In genomic region chr4:156228393-156229024, GRCm38 (mm10) we compare ENCODE assay signal across 8 mouse cellular contexts. TPM values are rescaled to one million over a fixed set of nuclear protein-coding genes. Genes with fewer than 3 reads are reported as not detected.
A peak's percentile ranks its signal among the peaks of the same experiment; 100 is the strongest.
DNase-seq lines count a peak whose midpoint lies in the region; ATAC-seq and TF ChIP-seq lines count a peak whose summit lies in the region.

No protein-coding gene starts in this region.

- H3K4me3 ChIP-seq in kidney, adult 2 months (ENCODE audit: insufficient read depth, low read depth, low read length) = no peak overlapping the region; the same call in 1 of the 2 replicates
- no peak overlapping the region for H3K4me3 ChIP-seq in hindbrain, embryonic 15.5 days
- H3K4me3 ChIP-seq in lung, embryonic 15.5 days = peak overlapping the region; percentile 9

- no peak overlapping the region for H3K27ac ChIP-seq in kidney, adult 2 months (ENCODE audit: insufficient read depth, low read depth, low read length)
- H3K27ac ChIP-seq in hindbrain, embryonic 15.5 days (replicated peaks) = no peak overlapping the region
- peak overlapping the region; percentile 48; the same call in 1 of the 2 replicates for H3K27ac ChIP-seq in lung, embryonic 15.5 days

- WGBS in kidney, adult 2 months = 34% methylated on average over 12 of the region's 12 CpGs
- WGBS in hindbrain, embryonic 15.5 days = 27% methylated on average over 12 of the region's 12 CpGs
- WGBS in lung, embryonic 15.5 days = 20% methylated on average over 12 of the region's 12 CpGs

- H3K36me3 ChIP-seq in kidney, adult 2 months (ENCODE audit: control insufficient read depth, insufficient read depth, low read length) = no peaks in the 10 kb centered on the region
- peaks cover 28% of the 10 kb centered on the region for H3K36me3 ChIP-seq in hindbrain, embryonic 15.5 days
- H3K36me3 ChIP-seq in lung, embryonic 15.5 days = peaks cover 29% of the 10 kb centered on the region

- TF ChIP-seq POLR2A in kidney, adult 2 months (IDR thresholded peaks at IDR 0.05; ENCODE audit: low read depth, low read length) = no peak

- H3K27me3 ChIP-seq in kidney, adult 2 months (replicated peaks; ENCODE audit: control insufficient read depth, insufficient read depth, low read length) = no peaks in the 10 kb centered on the region
- H3K27me3 ChIP-seq in hindbrain, embryonic 15.5 days = no peaks in the 10 kb centered on the region
- no peaks in the 10 kb centered on the region for H3K27me3 ChIP-seq in lung, embryonic 15.5 days

- peak; percentile 14 for DNase-seq in kidney, adult 2 months
- DNase-seq in kidney, postnatal 10 days = no peak
- peak; percentile 52 for DNase-seq in adrenal gland, postnatal 14 days
- DNase-seq in gastrocnemius, postnatal 10 days = no peak
- no peak for DNase-seq in cerebellum, postnatal 25 days
- DNase-seq in yolk sac, embryonic 10.5 days (ENCODE audit: low spot score) = no peak

- ATAC-seq in hindbrain, embryonic 15.5 days (ENCODE audit: low FRiP score, low read depth) = peak; percentile 51
- peak; percentile 40 for ATAC-seq in lung, embryonic 15.5 days (ENCODE audit: borderline replicate concordance, extremely low read depth, low FRiP score, low TSS enrichment)

- no peaks in the 10 kb centered on the region for H3K4me1 ChIP-seq in kidney, adult 2 months (ENCODE audit: control insufficient read depth, insufficient read depth, low read length)
- H3K4me1 ChIP-seq in hindbrain, embryonic 15.5 days (replicated peaks) = peaks cover 5% of the 10 kb centered on the region
- H3K4me1 ChIP-seq in lung, embryonic 15.5 days = peaks cover 18% of the 10 kb centered on the region

- no peak overlapping the region for H3K9ac ChIP-seq in hindbrain, embryonic 15.5 days
- H3K9ac ChIP-seq in lung, embryonic 15.5 days = no peak overlapping the region

- H3K4me2 ChIP-seq in hindbrain, embryonic 15.5 days = no peak overlapping the region
- peak overlapping the region; percentile 43 for H3K4me2 ChIP-seq in lung, embryonic 15.5 days

- no peaks in the 10 kb centered on the region for H3K9me3 ChIP-seq in hindbrain, embryonic 15.5 days
- no peaks in the 10 kb centered on the region for H3K9me3 ChIP-seq in lung, embryonic 15.5 days

- no peak for TF ChIP-seq CTCF in kidney, adult 2 months (conservative IDR thresholded peaks at IDR 0.05; ENCODE audit: insufficient read depth, insufficient read length, low read depth, low read length)

RNA-seq across cellular contexts. Expression of gene Plekhn1, which starts 6.1 kb away (rescaled TPM):
- 34.8 and 41.2 TPM in 2 replicates for polyA plus RNA-seq in kidney, adult 2 months (2012; rRNA removed)
- total RNA-seq in adrenal gland, postnatal 14 days (2021) = 15.7 TPM in 2 replicates
- polyA plus RNA-seq in hindbrain, embryonic 15.5 days (2015; fragmentation: Nextera tagmentation; extraction: Ambion mirVana) = 26.1 and 30.4 TPM in 2 replicates
- 19.0 and 21.1 TPM in 2 replicates for polyA plus RNA-seq in lung, embryonic 15.5 days (2015; fragmentation: Nextera tagmentation; extraction: Ambion mirVana)
- 1 to 10 TPM; 6.5 to 8.7 TPM for total RNA-seq in gastrocnemius, postnatal 10 days (2021)

RNA-seq across cellular contexts. Expression of gene Noc2l, which starts 7.3 kb away (rescaled TPM):
- polyA plus RNA-seq in kidney, adult 2 months (2012; rRNA removed) = 46.1 and 46.5 TPM in 2 replicates
- total RNA-seq in adrenal gland, postnatal 14 days (2021) = 42.5 and 48.9 TPM in 2 replicates
- polyA plus RNA-seq in hindbrain, embryonic 15.5 days (2015; fragmentation: Nextera tagmentation; extraction: Ambion mirVana) = 53.4 and 59.0 TPM in 2 replicates
- 67.3 and 69.2 TPM in 2 replicates for polyA plus RNA-seq in lung, embryonic 15.5 days (2015; fragmentation: Nextera tagmentation; extraction: Ambion mirVana)
- total RNA-seq in gastrocnemius, postnatal 10 days (2021) = 10 to 100 TPM; 28.3 to 31.8 TPM

RNA-seq across cellular contexts. Expression of gene Perm1, which starts 12.8 kb away (rescaled TPM):
- 4.6 and 5.6 TPM in 2 replicates for polyA plus RNA-seq in kidney, adult 2 months (2012; rRNA removed)
- 14.2 and 16.2 TPM in 2 replicates for total RNA-seq in adrenal gland, postnatal 14 days (2021)
- 1.9 and 2.5 TPM in 2 replicates for polyA plus RNA-seq in hindbrain, embryonic 15.5 days (2015; fragmentation: Nextera tagmentation; extraction: Ambion mirVana)
- 0.49 and 0.55 TPM in 2 replicates for polyA plus RNA-seq in lung, embryonic 15.5 days (2015; fragmentation: Nextera tagmentation; extraction: Ambion mirVana)
- total RNA-seq in gastrocnemius, postnatal 10 days (2021) = 10 to 100 TPM; 41.4 to 50.3 TPM

RNA-seq across cellular contexts. Expression of gene AW011738, which starts 25.4 kb away (rescaled TPM):
- polyA plus RNA-seq in kidney, adult 2 months (2012; rRNA removed) = 1.7 and 1.9 TPM in 2 replicates
- 3.9 and 4.7 TPM in 2 replicates for total RNA-seq in adrenal gland, postnatal 14 days (2021)
- polyA plus RNA-seq in hindbrain, embryonic 15.5 days (2015; fragmentation: Nextera tagmentation; extraction: Ambion mirVana) = 4.5 and 5.0 TPM in 2 replicates
- 2.7 and 3.5 TPM in 2 replicates for polyA plus RNA-seq in lung, embryonic 15.5 days (2015; fragmentation: Nextera tagmentation; extraction: Ambion mirVana)
- 1 to 10 TPM; 2.7 to 3.2 TPM for total RNA-seq in gastrocnemius, postnatal 10 days (2021)

RNA-seq across cellular contexts. Expression of gene Samd11, which starts 26.9 kb away (rescaled TPM):
- 0.29 and 0.39 TPM in 2 replicates for polyA plus RNA-seq in kidney, adult 2 months (2012; rRNA removed)
- 2.5 and 3.6 TPM in 2 replicates for total RNA-seq in adrenal gland, postnatal 14 days (2021)
- polyA plus RNA-seq in hindbrain, embryonic 15.5 days (2015; fragmentation: Nextera tagmentation; extraction: Ambion mirVana) = 2.2 and 3.9 TPM in 2 replicates
- polyA plus RNA-seq in lung, embryonic 15.5 days (2015; fragmentation: Nextera tagmentation; extraction: Ambion mirVana) = 0.30 and 0.34 TPM in 2 replicates
- under 1 TPM; 0.35 to 0.79 TPM for total RNA-seq in gastrocnemius, postnatal 10 days (2021)

Comparison
In these comparisons a context has a peak if more than half of its experiments do, and no peak if none do; other contexts are left out.
1. DNase-seq: peak in kidney, adult 2 months (single experiment) and adrenal gland, postnatal 14 days (single experiment); none in kidney, postnatal 10 days (single experiment), gastrocnemius, postnatal 10 days (single experiment), cerebellum, postnatal 25 days (0 of 2) and yolk sac, embryonic 10.5 days (single experiment).